Mouse (Mus musculus): ENCODE measurements at regions not wholly inside any gene's neighbourhood (a gene's known extent, or its start where the extent isn't known, plus 50 kb on each side); places are given as distances from the start of the nearest gene placed in this dataset.
A peak's percentile ranks its signal among the peaks of the same experiment; 100 is the strongest.
"Not testable (repeated sequence)": the region's sequence is repeated elsewhere in the genome, so short reads cannot be mapped to it uniquely, and the experiment has no call there.

DNA sequence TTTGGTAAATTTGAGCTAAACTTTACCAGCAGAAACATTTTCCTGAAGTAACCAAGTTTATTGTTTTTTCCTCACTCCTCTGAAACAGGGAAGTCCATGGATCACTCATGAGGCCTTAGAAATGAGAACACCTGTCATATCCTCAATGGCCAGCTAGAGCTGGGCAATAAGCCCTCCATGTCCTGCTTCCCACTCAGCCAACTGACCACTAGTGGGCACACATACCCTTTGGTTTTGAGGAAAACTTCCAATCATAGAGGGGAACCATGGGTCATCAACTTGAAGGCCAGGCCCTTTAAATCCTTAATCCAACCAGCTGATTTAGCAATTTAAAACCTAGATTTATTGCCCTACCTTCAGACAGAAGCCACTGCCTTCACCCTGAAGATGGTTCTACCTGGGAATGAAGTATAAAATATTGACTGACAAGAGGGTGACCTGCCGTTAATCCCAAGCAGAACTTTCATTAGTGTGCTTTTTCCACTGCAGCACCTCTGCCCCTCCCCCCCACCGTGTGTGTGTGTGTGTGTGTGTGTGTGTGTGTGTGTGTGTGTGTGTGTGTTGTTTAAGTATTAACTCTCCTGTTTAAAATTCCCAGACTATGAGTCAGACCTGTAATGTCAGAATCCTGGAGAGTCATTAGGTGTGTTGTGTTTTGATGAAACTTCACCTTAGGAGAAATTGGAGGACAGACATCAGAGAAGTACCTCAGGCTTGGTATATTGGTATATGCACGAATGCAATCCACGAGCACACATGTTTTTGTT is 312.3 kb downstream of the Hdgfl1 start:
- DNase-seq (ENCODE audit: low read depth, low spot score), result no peak

DNA sequence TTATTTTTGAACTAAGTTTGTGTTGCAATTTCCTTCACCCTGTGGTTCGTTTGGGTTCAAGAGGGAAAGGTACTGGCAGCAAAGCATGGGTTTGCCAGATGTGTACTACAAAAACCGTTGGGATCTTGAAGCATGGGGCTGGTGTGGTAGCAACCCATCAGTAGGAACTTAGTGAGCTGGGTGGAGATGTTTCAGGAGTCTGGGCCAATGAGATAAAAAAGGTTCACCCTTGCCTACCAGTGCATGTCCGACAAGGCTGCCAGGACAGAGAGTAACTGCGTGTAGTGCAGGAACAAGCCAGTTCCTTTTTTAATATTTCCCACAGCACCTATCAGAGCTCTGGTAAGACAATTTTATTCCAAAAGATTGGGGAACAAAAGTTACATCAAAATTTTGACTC is 343.3 kb downstream of the Hdgfl1 start:
- no peak for DNase-seq (ENCODE audit: low read depth, low spot score)

DNA sequence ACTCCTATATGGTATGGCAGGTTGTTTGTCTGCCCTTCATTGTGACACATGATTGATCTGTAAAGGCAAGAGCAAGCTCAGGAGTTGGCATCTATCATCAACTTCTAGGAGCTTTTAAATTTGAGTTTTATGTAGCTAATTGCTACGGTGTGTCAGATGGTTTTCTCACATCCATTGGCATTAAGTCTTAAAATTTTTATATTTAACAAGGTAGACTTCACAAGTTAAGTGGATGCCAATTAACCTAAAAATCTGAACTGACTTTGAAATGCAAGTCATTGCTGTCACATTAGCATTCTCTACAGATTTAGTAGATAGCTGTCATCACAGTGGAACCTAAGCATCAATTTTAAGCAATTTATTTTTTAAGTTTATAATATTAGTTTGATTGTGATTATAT is 345.5 kb downstream of the Hdgfl1 start:
- no peak for DNase-seq (ENCODE audit: low read depth, low spot score)

GRCm38 (mm10) chr13:26405757-26406156 is 364.2 kb downstream of the Hdgfl1 start:
- no peak for DNase-seq (ENCODE audit: low read depth, low spot score)

GRCm38 (mm10) chr13:26404707-26405106 is 365.3 kb downstream of the Hdgfl1 start:
- DNase-seq (ENCODE audit: low read depth, low spot score), result no peak

DNA sequence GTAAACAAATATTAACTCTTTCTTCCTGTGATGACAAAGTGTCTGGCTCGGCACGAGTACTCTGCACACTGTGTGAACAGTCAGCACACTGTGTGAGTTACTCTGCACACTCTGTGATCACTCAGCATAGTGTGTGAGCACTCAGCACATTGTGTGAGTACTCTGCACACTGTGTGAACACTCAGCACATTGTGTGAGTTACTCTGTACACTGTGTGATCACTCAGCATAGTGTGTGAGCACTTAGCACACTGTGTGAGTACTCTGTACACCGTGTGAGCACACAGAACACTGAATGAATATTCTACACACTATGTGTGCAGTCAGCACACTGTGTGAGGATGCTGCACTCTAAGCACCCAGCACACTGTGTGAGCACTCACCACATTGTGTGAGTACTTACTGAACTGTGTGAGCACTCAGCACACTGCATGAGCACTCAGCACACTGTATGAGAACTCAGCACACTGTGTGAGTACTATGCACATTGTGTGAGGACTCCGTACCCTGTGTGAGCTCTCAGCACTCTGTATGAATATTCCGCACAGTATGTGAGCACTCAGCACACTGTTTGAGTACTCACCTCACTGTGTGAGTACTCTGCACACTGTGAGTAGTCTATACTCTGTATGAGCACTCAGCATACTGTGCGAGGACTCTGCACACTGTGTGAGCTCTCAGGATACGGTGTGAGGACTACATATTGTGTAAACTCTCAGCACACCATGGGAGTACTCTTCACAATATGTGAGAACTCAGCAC is 381.9 kb downstream of the Hdgfl1 start:
- no peak for DNase-seq (ENCODE audit: low read depth, low spot score)

DNA sequence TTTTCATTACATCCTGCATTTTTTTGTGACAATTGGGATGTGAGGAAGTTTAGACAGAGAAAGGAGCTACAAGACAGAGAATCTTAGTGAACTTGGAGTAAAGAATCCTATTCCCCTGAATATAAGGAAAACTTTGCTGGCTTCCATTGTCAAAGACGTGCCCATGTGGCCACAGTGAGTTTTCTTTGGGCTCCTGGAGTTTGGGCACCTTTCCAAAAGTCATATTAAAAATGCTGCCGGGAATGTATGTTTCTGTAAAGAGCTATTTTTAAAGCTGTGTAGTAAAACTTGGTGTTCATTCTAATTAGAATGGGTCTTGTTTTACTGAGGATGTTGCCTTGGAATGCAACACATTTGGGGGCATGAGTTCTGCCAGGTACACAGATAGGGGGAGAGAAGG is 387.3 kb downstream of the Hdgfl1 start:
- no peak for DNase-seq (ENCODE audit: low read depth, low spot score)

- DNase-seq (ENCODE audit: low read depth, low spot score), result no peak
Measured at GRCm38 (mm10) chr13:26382154-26382553, 387.8 kb downstream of the Hdgfl1 start.

DNA sequence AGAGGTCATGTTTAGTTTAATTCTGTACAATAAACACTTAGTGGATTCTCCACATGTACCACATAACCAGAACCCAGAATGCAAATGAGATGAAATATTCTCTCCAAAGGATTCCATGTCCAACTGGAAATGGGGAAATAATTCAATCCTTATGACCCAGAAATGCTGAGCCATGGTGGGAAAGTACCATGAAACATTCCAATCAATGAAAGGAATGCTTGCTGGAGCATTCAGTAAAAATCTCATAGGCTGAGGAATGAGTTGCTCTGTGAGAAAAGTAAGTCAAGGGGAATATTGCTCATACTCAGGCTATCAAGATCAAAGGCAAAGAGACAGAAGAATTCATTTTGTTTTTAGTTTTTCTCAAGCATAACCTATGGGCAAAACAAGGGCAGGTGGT is 394.4 kb downstream of the Hdgfl1 start:
- DNase-seq (ENCODE audit: low read depth, low spot score), result no peak

DNA sequence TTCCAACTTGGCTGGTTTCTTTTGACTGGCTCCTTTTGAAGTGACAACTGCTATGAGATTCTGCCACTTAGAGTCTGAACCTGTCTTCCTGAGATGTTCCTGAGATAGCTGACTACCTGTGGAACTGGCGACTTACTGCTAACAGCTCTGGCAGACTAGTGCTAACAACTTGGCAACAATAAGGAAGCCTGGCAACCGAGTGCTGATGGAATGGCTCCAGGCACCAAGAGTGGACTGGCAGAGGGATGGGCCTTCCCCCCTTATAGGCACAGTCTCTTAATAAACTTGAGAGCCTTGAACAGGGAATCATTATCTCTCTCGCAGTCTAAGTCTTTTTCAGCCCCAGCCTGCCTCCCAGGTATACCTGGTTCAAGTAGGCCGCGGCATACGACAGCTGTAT is 404.1 kb downstream of the Hdgfl1 start:
- DNase-seq (ENCODE audit: low read depth, low spot score), result not testable (repeated sequence)

GRCm38 (mm10) chr13:26356341-26356740 is 413.6 kb downstream of the Hdgfl1 start:
- DNase-seq (ENCODE audit: low read depth, low spot score), result no peak

DNA sequence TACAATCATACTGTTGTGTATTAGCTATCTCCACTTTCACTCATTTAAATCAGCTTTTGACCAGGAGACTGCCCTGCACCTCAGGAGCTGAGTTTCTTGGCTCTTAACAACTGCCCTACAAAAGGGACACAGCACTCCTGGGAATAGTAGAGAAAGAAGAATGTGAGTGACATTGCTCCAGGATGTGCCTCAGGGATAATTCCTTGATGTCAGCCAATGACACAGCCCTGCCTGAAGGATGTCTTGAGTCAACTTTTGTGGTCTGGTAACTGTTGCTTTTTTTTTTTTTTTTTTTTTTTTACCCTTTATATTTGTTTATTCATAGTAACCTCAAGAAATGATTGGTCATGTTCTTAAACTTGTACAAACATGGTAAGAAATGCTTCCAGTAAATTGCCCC is 415.5 kb downstream of the Hdgfl1 start:
- no peak for DNase-seq (ENCODE audit: low read depth, low spot score)

GRCm38 (mm10) chr13:26350510-26350909 is 419.5 kb downstream of the Hdgfl1 start:
- DNase-seq (ENCODE audit: low read depth, low spot score), result no peak

DNA sequence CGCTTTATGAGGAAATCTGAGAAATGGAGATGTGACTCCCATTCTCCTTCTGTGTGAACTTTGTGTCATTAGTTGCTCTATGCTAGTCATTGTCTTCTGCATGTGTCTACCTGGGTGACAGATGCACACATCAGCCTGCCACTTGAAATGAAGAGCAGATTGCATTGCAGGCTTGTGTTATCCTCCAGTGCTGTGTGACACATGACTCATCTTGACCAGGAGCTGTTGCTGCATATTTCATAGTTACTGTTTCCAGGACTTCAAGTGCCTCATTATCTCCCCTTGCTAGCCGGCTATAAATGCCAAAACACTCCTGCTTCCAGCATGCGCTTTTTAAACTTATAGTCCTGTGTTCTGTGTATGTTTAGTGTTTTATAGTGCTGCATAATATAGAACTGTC is 431.2 kb downstream of the Hdgfl1 start:
- DNase-seq (ENCODE audit: low read depth, low spot score), result no peak

DNA sequence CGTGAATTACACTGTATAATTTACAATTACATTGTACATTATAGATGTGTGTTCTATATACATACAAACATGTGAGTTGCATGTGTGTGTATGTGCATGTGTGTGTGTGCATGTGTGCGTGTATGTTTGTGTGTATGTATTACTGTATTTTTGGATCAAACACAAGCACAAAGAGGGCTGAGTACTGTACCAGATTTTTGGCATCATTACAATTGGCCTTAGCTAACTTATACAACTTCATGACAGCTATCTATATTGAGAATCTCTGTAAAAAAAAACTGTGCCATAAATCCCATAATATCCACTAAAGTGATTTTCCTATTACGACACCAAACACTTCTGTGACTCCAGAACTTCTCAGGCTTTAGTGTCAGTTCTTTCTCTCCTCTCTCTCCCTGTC is 444.9 kb downstream of the Hdgfl1 start:
- DNase-seq (ENCODE audit: low read depth, low spot score), result no peak

DNA sequence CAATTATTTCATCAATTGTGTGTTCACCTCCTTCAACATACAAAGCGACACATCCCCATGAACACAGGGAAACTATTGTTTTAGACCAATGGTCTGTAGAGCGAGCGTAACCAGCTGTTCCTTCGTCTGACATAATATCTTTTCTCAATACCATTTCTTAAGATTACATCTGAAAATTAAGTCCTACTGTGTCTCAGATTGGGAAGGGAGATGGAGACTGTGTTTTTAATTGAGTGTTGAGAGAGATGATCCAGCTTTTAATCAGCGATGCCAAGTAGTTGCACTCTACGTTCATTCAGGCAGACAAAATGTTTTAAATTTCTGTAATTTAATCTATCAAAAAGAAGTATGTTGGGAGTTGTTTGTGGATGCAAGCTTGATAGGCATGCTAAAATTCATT is 445.3 kb downstream of the Hdgfl1 start:
- DNase-seq (ENCODE audit: low read depth, low spot score), result no peak

GRCm38 (mm10) chr13:26318557-26318956 is 451.4 kb downstream of the Hdgfl1 start:
- DNase-seq (ENCODE audit: low read depth, low spot score), result no peak

DNA sequence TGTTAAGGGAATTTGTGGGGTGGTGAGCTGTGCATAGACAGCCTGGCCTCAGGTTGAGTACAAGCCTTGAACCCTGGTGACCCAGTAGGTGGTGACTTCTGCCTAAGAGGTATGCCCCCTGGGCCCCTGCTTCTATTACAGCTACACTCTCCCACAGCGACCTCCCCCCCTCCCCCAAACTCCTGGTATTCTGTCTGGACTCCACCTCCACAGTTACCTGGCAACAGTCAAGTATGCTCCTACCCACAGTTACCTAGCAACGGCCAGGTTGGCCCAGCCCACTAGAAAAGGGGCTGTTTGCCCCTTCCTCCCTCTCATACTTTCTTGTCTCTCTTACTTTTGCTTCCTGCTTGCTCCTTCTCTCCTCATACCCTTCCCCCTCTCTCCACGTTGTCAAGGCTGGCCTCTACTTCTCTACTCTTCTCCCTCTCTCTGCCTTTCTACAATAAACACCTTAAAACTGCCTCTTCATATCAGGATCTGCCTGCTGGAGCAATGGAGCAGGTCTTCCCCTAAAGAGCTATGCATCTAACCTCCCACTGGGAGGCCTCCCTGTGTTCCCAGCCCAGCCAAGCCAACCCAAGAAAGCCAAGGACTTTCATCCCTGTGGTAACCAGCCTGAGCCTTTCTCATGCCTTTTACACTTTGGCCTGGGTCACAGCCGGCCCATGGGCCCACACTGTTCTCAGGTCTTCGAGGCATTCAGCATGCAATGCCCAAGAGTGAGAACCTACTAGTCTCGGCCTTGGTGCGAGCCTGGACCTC is 457.5 kb downstream of the Hdgfl1 start:
- peak; percentile 58 for DNase-seq (ENCODE audit: low read depth, low spot score)

DNA sequence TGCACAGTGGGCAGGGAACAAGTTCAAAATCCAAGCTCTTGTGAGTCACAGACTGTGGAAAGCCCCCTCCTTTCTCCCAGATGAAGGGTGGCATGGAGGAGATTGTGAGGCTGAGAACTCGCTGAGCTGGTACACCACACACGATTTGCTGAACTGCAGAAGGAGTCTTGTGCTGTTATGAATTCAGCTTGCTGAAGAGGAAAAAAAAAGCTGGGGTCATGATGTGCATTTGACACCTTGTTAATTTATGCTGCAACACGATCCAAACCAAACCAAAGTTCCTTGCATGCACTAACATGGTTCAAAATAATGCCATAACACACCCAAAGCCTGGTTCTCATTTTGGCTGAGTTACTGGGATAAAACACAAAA is 485.9 kb downstream of the Hdgfl1 start:
- DNase-seq (ENCODE audit: low read depth, low spot score), result no peak

- no peak for DNase-seq (ENCODE audit: low read depth, low spot score)
Measured at GRCm38 (mm10) chr13:26283397-26284072, 486.4 kb downstream of the Hdgfl1 start.

GRCm38 (mm10) chr13:26282291-26282690 is 487.7 kb downstream of the Hdgfl1 start:
- DNase-seq (ENCODE audit: low read depth, low spot score), result no peak

DNA sequence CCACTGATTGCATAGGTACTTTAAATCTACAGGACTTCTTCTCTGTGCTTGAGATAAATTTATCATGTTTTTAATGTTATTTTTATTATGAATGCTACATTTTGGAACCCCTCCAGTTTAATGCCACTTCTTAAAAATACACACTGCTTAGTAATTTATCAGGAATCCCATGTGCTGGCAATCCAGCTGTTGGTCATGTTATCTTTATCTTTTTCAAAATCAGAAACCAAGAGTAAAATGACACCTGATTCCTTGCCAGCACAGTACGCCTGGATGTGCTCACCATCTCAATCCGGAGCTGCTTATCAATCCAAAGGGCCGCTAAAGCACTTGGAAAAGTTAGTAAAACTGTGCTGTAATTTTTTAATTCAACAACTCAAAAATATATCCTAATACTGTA is 497.1 kb downstream of the Hdgfl1 start:
- DNase-seq (ENCODE audit: low read depth, low spot score), result no peak
